Mouse (Mus musculus): ENCODE results near the gene Lrp5.

Lrp5 gene

GRCm38 (mm10) chr19:3686215-3686894, at the start of gene Lrp5:
TSS of gene Lrp5 (minus strand) at chr19:3686564.
- peak; percentile 60 for DNase-seq (ENCODE audit: low read depth, low spot score)

- no peak for DNase-seq (ENCODE audit: low read depth, low spot score)
Measured at GRCm38 (mm10) chr19:3736001-3736400, 49.6 kb upstream of the Lrp5 start.

- peak; percentile 54 for DNase-seq (ENCODE audit: low read depth, low spot score)
Measured at GRCm38 (mm10) chr19:3730781-3731646, 44.6 kb upstream of the Lrp5 start.

- DNase-seq (ENCODE audit: low read depth, low spot score), result peak; percentile 42
Measured at GRCm38 (mm10) chr19:3728901-3729300, 42.5 kb upstream of the Lrp5 start.

DNA sequence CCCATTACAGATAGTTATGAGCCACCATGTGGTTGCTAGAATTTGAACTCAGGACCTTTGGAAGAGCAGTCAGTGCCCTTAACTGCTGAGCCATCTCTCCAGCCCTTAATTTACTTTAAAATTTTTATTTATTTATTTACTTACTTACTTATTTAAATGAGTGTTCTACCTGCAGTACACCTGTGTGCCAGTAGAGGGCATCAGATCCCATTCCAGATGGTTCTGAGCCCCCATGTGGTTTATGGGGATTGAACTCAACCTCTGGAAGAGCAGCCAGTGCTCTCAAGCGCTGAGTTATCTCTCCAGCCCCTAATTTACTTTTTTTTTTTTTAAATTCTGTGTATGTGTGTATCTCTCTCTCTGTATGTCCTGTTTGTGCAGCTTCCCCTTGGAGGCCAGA, 38.4 kb upstream of the Lrp5 start:
- peak; percentile 90 for DNase-seq (ENCODE audit: low read depth, low spot score)

GRCm38 (mm10) chr19:3723904-3724303, 37.5 kb upstream of the Lrp5 start:
- DNase-seq (ENCODE audit: low read depth, low spot score), result peak; percentile 82

- no peak for DNase-seq (ENCODE audit: low read depth, low spot score)
Measured at GRCm38 (mm10) chr19:3723170-3723569, 36.8 kb upstream of the Lrp5 start.

DNA sequence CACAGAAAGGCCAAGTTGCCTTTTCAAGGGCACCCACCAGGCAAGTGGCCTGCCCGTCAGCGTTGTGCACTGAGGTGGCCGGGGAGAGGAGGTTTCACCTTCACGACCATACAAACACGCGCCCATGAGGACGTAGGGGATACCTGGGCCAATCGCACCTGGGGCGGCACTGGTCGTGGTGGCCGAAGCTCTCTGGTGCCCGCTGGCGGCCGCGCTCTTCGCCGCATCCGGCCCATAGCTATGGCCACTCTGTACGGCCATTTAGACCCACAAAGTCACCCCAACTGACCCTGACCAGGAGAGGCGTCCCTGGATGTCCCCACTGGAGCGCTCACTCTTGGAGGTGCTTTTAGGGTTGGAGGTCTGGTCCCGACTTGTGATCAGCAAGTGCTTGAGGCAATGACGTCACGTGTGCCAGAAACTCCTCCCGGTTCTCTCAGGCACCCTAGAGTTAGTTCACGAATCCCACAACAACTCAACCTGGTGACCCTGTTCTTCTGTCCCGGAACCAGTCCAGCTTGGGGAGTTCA, 33.1 kb upstream of the Lrp5 start:
- DNase-seq (ENCODE audit: low read depth, low spot score), result peak; percentile 77

- DNase-seq (ENCODE audit: low read depth, low spot score), result peak; percentile 95
Measured at GRCm38 (mm10) chr19:3718481-3719361, 32.4 kb upstream of the Lrp5 start.

DNA sequence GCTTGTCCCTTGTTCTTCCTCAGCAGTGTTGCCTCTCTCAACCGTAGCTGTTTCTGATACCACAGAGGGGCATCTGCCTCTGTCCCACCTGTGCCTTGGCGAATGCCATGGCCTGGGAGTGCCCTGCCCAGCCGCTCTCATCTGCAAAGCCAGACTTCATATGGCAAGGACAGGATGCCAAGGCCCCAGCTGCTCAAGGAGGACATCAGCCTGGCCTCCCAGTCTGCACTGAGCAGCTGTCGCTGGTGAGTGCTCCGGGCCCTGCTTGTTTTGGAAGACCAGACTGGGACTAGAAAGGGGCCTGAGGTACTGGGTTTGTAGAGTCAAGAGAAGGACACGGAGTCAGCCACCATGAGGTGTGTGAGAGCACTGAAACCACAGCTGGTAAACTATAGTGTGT, 28.0 kb upstream of the Lrp5 start:
- no peak for DNase-seq (ENCODE audit: low read depth, low spot score)

- no peak for DNase-seq (ENCODE audit: low read depth, low spot score)
Measured at GRCm38 (mm10) chr19:3710436-3710835, 24.1 kb upstream of the Lrp5 start.

GRCm38 (mm10) chr19:3709013-3709787, 22.8 kb upstream of the Lrp5 start:
- DNase-seq (ENCODE audit: low read depth, low spot score), result no peak

- peak; percentile 100 for DNase-seq (ENCODE audit: low read depth, low spot score)
Measured at GRCm38 (mm10) chr19:3708078-3709012, 22.0 kb upstream of the Lrp5 start, which contains the start of gene 1810055G02Rik. TSS of gene 1810055G02Rik (plus strand) at chr19:3708293.

DNA sequence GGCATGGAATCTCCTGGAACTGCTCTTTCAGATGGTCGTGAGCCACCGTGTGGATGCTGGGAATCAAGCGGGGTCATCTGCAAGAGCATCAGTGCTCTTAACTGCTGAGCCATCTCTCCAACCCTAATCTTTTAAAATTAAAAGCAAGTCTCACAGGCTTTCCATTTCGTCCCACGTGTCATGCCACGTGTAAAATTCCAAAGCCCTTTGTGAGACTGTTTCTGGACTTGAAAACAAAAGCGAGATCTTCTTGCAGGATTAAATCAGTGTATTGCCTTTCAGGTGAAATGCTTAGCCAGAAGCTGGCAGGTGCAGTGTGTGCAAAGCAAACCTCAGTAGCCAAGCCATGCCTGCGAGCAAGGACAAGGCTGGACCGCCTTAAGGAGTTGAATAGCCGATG, 21.2 kb upstream of the Lrp5 start:
- peak; percentile 62 for DNase-seq (ENCODE audit: low read depth, low spot score)

DNA sequence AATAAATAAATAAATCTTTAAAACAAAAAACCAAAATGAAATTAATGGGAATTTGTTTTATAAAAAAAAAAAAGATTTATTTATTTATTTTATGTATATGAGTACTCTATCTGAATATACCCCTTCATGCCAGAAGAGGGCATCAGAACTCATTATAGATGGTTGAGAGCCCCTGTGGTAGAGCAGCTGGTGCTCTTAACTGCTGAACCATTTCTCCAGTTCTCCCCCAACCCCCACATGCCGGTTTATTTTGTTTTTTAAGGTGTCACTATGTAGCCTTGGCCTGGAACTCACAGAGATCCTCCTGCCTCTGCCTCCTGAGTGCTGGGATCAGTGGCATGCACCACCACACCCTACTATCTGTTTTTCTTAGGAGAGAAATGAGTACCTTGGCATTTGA, 19.9 kb upstream of the Lrp5 start:
- DNase-seq (ENCODE audit: low read depth, low spot score), result peak; percentile 47

DNA sequence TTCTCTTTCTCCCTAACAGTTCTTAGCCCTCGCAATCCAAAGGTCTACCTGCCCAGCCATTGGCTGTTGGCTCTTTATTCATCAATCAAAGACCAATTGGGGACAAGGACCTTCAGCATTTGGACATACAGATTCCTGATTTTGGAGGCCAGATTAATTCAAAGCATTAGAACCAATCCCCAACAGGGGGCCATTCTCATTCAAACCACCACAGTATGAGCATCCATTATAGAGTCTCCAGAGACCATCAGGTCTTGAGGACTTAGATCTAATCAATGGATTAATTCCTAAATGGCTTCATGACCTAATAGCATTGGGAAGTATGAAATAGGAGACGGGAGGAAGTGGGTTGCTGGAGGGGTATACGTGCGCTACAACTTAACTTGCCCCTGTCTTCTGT, 16.1 kb upstream of the Lrp5 start:
- no peak for DNase-seq (ENCODE audit: low read depth, low spot score)

DNA sequence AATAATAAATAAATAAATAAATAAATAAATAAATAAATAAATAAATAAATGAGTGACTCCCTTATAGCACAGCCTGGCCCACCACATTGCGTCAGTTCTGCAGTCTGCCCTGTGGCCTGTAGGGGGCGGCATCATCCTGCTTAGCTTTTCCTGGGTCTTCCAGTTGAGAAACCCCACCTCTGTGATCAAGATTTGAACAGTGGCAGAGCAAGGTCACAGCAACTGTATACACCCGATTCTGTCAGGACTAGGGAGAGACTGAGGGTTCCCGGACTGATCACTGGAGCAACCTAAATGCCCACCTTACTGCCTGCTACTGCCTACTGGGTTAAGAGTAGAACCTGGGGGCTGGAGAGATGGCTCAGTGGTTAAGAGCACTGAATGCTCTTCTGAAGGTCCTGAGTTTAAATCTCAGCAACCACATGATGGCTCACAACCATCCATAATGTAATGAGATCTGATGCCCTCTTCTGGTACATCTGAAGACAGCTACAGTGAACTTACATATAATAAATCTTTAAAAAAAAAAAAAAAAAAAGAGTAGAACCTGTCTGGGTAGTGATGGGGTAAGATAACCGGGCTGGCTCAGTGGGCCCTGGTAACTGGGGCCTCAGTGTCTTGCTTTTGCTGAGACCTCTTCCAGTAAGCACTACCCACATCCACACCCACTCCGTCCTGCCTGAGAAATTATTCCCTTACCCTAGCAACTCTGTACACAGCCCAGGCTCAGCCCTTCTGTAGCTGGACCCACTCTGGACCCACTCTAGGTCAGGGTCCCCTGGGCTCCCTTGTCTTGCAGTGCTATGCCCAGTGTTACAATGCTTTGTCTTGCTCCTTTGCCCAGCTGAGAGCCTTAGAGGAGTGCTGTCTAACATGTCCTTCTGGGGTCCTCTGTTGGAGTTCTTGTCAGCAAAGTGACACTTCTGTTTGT, 13.4 kb upstream of the Lrp5 start:
- peak; percentile 92 for DNase-seq (ENCODE audit: low read depth, low spot score)

DNA sequence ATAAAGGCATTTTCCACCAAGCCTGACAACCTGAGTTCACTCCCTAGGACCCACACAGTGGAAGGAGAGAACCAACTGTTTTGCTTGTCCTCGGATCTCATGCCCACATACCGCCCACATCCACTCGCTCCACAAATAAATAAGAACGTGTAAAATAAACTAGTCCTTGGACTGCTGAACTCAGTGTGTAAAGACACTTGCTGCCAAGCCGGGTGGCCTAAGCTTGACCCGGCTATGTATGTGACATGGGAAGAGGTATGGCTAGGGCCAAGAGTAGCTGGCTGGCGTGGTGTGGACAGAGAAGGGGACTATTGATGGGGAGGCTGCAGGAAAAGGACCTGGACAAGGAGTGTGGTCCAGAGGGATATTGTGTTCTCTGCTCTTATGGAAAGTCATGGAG, 11.7 kb upstream of the Lrp5 start:
- no peak for DNase-seq (ENCODE audit: low read depth, low spot score)

GRCm38 (mm10) chr19:3695976-3696375, 9.6 kb upstream of the Lrp5 start:
- no peak for DNase-seq (ENCODE audit: low read depth, low spot score)
